Mouse (Mus musculus) liver, adult (tissue): ENCODE measurements around the gene Nkiras1.

Experiments used
- GATA4 ChIP-seq: IDR thresholded peaks from 2 replicates; pipeline ENCODE4 v1.6.1; 2014; ENCODE audit warnings: mild to moderate bottlenecking, low read length; ENCODE audit not compliant: insufficient replicate concordance

The Nkiras1 gene

GRCm38 (mm10) chr14:18271666-18272065, 730 bp downstream of the Nkiras1 start:
- no peak for TF ChIP-seq GATA4

- no peak for TF ChIP-seq GATA4
Measured at GRCm38 (mm10) chr14:18274526-18274925, 3.6 kb downstream of the Nkiras1 start.

- TF ChIP-seq GATA4: no peak
Measured at GRCm38 (mm10) chr14:18280375-18280774, 9.4 kb downstream of the Nkiras1 start.

GRCm38 (mm10) chr14:18284581-18284980, 13.6 kb downstream of the Nkiras1 start:
- TF ChIP-seq GATA4: no peak

- TF ChIP-seq GATA4: no peak
Measured at GRCm38 (mm10) chr14:18285476-18285875, 14.5 kb downstream of the Nkiras1 start.

GRCm38 (mm10) chr14:18286441-18286840, 15.5 kb downstream of the Nkiras1 start:
- no peak for TF ChIP-seq GATA4

GRCm38 (mm10) chr14:18287391-18287790, 16.5 kb downstream of the Nkiras1 start:
- TF ChIP-seq GATA4: no peak

GRCm38 (mm10) chr14:18292111-18292510, 21.2 kb downstream of the Nkiras1 start:
- no peak for TF ChIP-seq GATA4

- no peak for TF ChIP-seq GATA4
Measured at GRCm38 (mm10) chr14:18292578-18292977, 21.6 kb downstream of the Nkiras1 start.

- no peak for TF ChIP-seq GATA4
Measured at GRCm38 (mm10) chr14:18297441-18297840, 26.5 kb downstream of the Nkiras1 start.

- TF ChIP-seq GATA4: no peak
Measured at GRCm38 (mm10) chr14:18298874-18299273, 27.9 kb downstream of the Nkiras1 start.

GRCm38 (mm10) chr14:18300676-18301075, 29.7 kb downstream of the Nkiras1 start:
- no peak for TF ChIP-seq GATA4

GRCm38 (mm10) chr14:18301591-18301990, 30.7 kb downstream of the Nkiras1 start:
- no peak for TF ChIP-seq GATA4

GRCm38 (mm10) chr14:18302750-18303149, 31.8 kb downstream of the Nkiras1 start:
- no peak for TF ChIP-seq GATA4

- no peak for TF ChIP-seq GATA4
Measured at GRCm38 (mm10) chr14:18303262-18303661, 32.3 kb downstream of the Nkiras1 start.

GRCm38 (mm10) chr14:18304165-18304564, 33.2 kb downstream of the Nkiras1 start:
- no peak for TF ChIP-seq GATA4
